Mouse (Mus musculus) myocyte (in vitro differentiated cells): ENCODE results near the gene Fscn1.
A peak's percentile ranks its signal among the peaks of the same experiment; 100 is the strongest.

Source experiments
- CEBPB ChIP-seq: IDR thresholded peaks from 2 replicates; pipeline ENCODE4 v1.6.1; 2011; ENCODE audit warnings: mild to moderate bottlenecking, moderate library complexity; ENCODE audit not compliant: poor library complexity, insufficient read depth, severe bottlenecking
- E2F4 ChIP-seq: IDR thresholded peaks from one replicate; pipeline ENCODE4 v1.6.1; 2011; ENCODE audit warnings: mild to moderate bottlenecking, control low read depth, moderate library complexity; ENCODE audit not compliant: insufficient read depth
- MAX ChIP-seq: IDR thresholded peaks from one replicate; pipeline ENCODE4 v1.6.1; 2011; ENCODE audit warnings: low read depth, mild to moderate bottlenecking, control low read depth
- MYOG ChIP-seq, 3 experiments: IDR thresholded peaks; one replicate each; pipeline ENCODE4 v1.6.1; 2011; ENCODE audit warnings: control low read depth in 2 of 3, low read depth in 2 of 3, mild to moderate bottlenecking in 2 of 3; ENCODE audit not compliant: insufficient read length in 2 of 3, control insufficient read depth in 1 of 3, insufficient read depth in 1 of 3
- POLR2A ChIP-seq: IDR thresholded peaks from one replicate; pipeline ENCODE4 v1.6.1; 2011; ENCODE audit warnings: low read depth, mild to moderate bottlenecking, control low read depth, moderate library complexity; ENCODE audit not compliant: insufficient read length
- POLR2AphosphoS2 ChIP-seq: IDR thresholded peaks from one replicate; pipeline ENCODE4 v1.6.1; 2011; ENCODE audit warnings: low read depth, control low read depth; ENCODE audit not compliant: insufficient read length
- REST ChIP-seq: IDR thresholded peaks from one replicate; pipeline ENCODE4 v1.6.1; 2011; ENCODE audit warnings: mild to moderate bottlenecking, control low read depth, moderate library complexity; ENCODE audit not compliant: insufficient read depth, insufficient read length
- TCF12 ChIP-seq: IDR thresholded peaks from one replicate; pipeline ENCODE4 v1.6.1; 2011; ENCODE audit warnings: mild to moderate bottlenecking, control low read depth; ENCODE audit not compliant: poor library complexity, insufficient read depth, severe bottlenecking
- TCF3 ChIP-seq: IDR thresholded peaks from one replicate; pipeline ENCODE4 v1.6.1; 2011; ENCODE audit warnings: low read depth, control low read depth; ENCODE audit not compliant: insufficient read length
- USF1 ChIP-seq: IDR thresholded peaks from one replicate; pipeline ENCODE4 v1.6.1; 2011; ENCODE audit warnings: low read depth, mild to moderate bottlenecking, control low read depth, moderate library complexity

DNA sequence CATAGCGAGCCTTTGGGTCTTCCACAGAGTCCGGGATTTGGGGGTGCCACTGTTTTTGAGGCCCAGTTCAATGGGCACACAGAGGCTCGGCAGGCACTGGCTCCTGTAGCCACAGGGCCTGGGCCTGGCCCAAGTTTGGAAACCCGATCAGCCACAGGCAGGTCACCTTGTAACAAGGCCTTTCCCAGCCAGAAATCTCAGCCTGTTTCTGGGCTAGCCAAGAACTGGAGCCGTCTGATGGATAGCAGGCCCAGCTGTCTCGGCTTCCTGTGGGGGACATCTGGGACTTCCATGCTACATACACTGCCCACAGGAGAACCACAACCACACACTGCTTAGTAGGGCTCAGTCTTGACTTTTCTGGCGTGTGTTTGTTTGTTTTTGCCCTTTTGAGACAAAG is 43.5 kb upstream of the Fscn1 start:
- TF ChIP-seq POLR2A (no peak), MAX (no peak), REST (no peak), MYOG (IDR thresholded peaks at IDR 0.05; ENCODE audit: control insufficient read depth in 1 of 3, insufficient read depth in 1 of 3, insufficient read length in 2 of 3, low read depth in 2 of 3) (peak; percentile 41 to 88 (median 76)), POLR2AphosphoS2 (no peak), USF1 (no peak), TCF12 (peak; percentile 14), E2F4 (no peak), TCF3 (no peak), CEBPB (no peak)
